Mouse (Mus musculus): ENCODE measurements around the gene Zfp787. TPM values are rescaled to one million over a fixed set of nuclear protein-coding genes. Genes with fewer than 3 reads are reported as not detected.
A peak's percentile ranks its signal among the peaks of the same experiment; 100 is the strongest.
"Not testable (repeated sequence)": the region's sequence is repeated elsewhere in the genome, so short reads cannot be mapped to it uniquely, and the experiment has no call there.

Gene Zfp787
- total and polyA plus RNA-seq, 2 experiments from 2014 or later, result 61.5 to 66.7 TPM

DNA sequence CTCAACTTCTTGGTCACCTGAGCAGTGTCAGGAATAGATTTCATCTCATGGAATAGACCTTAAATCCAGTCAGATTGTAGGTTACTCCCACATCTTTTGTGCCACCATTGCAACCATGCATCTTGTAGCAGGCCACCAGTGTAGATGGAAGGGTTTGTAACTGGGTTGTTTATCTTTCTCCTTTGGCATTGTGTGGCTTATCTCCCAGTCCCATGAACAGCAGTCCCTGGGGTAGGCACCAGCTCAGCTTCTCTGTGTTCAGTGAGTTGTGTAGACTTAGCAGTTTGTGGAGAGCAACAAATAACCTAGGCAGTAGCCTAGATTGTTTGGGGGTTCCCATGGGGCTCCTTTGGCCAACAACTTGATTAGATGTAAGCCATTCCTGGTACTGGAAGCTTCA lies 27.1 kb upstream of the Zfp787 start:
- DNase-seq (ENCODE audit: low spot score) (no peak), ATAC-seq (ENCODE audit: low FRiP score) (no peak)
- Histone ChIP-seq H3K4me3 (ENCODE audit: low read depth, low read length) (no peak overlapping the region), H3K9ac (replicated peaks; ENCODE audit: low read length, poor library complexity, severe bottlenecking) (no peak overlapping the region), H3K36me3 (ENCODE audit: insufficient read depth, low read length) (peaks cover 33% of the 10 kb centered on the region), H3K27ac (ENCODE audit: low read depth, low read length) (no peak overlapping the region), H3K27me3 (ENCODE audit: insufficient read depth, low read length) (no peaks in the 10 kb centered on the region), H3K4me2 (ENCODE audit: low read depth, low read length, poor library complexity, severe bottlenecking) (no peak overlapping the region), H3K9me3 (ENCODE audit: low read length) (no peaks in the 10 kb centered on the region), H3K4me1 (ENCODE audit: insufficient read depth, low read length) (no peaks in the 10 kb centered on the region)
- no peak for TF ChIP-seq CTCF (IDR thresholded peaks at IDR 0.05)

DNA sequence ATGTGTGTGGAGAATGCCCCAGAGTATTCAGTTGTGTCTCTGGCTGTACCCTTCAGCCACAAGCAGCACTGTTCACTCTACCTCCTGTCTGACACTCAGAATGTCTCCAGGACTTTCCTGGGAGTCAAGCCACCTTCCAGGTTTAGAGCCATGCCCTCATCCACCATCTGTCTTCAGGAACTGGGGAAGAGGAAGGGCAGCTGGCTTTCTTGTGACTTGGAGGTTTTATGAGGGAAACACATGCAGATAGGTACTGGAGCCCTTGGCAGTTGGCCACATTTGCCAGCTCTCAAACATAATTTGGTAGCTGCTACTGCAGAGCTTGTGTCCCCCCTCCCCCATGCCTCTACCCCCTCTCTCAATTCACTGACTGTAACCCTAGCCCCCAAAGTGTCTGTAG lies 23.2 kb upstream of the Zfp787 start:
- DNase-seq (ENCODE audit: low spot score) (no peak), ATAC-seq (ENCODE audit: low FRiP score) (no peak)
- Histone ChIP-seq H3K4me2 (ENCODE audit: low read depth, low read length, poor library complexity, severe bottlenecking) (no peak overlapping the region), H3K9ac (replicated peaks; ENCODE audit: low read length, poor library complexity, severe bottlenecking) (no peak overlapping the region), H3K27ac (ENCODE audit: low read depth, low read length) (no peak overlapping the region), H3K4me1 (ENCODE audit: insufficient read depth, low read length) (no peaks in the 10 kb centered on the region), H3K4me3 (ENCODE audit: low read depth, low read length) (no peak overlapping the region), H3K27me3 (ENCODE audit: insufficient read depth, low read length) (no peaks in the 10 kb centered on the region), H3K36me3 (ENCODE audit: insufficient read depth, low read length) (peaks cover 6% of the 10 kb centered on the region), H3K9me3 (ENCODE audit: low read length) (no peaks in the 10 kb centered on the region)
- TF ChIP-seq CTCF (IDR thresholded peaks at IDR 0.05), result no peak

DNA sequence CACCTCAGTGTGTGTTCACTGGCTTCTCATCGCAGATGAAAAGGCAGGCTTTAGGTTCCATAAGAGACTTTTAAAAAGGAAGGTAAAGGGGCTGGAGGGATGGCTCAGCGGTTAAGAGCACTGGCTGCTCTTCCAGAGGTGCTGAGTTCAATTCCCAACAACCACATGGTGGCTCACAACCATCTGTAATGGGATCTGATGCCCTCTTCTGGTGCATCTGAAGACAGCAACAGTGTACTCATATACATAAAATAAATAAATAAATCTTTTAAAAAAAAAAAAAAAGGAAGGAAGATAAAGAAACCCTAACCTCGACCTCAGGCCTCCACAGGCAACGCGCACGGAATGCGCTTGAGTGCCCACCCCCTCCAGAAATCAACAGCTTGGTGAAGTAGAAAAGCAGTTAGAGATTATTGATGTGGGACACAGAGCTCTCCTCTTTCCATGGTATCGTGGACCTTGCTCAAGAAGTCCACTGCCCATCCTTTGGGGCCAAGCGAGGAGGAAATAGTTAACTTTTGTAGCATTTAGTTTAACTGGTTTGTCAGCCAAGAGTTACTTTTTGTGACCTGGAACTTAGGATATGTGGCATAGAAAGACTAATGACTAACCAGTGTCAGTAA lies 18.7 kb upstream of the Zfp787 start:
- not testable (repeated sequence) for H3K27me3 ChIP-seq (ENCODE audit: insufficient read depth, low read length); H3K4me1 ChIP-seq (ENCODE audit: insufficient read depth, low read length); ATAC-seq (ENCODE audit: low FRiP score); H3K36me3 ChIP-seq (ENCODE audit: insufficient read depth, low read length); H3K4me2 ChIP-seq (ENCODE audit: low read depth, low read length, poor library complexity, severe bottlenecking); H3K9me3 ChIP-seq (ENCODE audit: low read length); H3K9ac ChIP-seq (replicated peaks; ENCODE audit: low read length, poor library complexity, severe bottlenecking); DNase-seq (ENCODE audit: low spot score); H3K4me3 ChIP-seq (ENCODE audit: low read depth, low read length); H3K27ac ChIP-seq (ENCODE audit: low read depth, low read length)
- peak; percentile 42 for TF ChIP-seq CTCF (IDR thresholded peaks at IDR 0.05)
- 87% methylated on average over 9 of the region's 9 CpGs for WGBS

DNA sequence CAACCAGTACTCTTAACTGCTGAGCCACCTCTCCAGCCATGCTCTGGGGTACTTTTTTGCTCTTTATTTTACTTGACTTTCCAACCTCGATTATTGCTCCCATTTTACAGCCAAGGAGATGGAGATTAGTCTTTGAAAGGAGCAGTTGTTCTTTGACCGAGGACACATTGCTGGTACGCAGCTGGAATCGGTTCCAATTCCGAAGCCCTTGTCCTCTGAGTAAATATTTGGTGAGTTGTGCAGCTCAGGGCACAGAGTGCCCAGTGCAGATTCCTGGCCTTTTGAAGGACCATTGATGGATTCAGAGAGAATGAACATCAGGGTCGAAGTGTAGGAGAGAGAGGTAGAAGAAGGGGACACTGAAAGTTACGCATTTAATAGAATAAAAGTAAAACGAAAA lies 18.1 kb upstream of the Zfp787 start:
- Histone ChIP-seq H3K9me3 (ENCODE audit: low read length) (no peaks in the 10 kb centered on the region), H3K27ac (ENCODE audit: low read depth, low read length) (no peak overlapping the region), H3K4me3 (ENCODE audit: low read depth, low read length) (no peak overlapping the region), H3K36me3 (ENCODE audit: insufficient read depth, low read length) (no peaks in the 10 kb centered on the region), H3K27me3 (ENCODE audit: insufficient read depth, low read length) (no peaks in the 10 kb centered on the region), H3K9ac (replicated peaks; ENCODE audit: low read length, poor library complexity, severe bottlenecking) (no peak overlapping the region), H3K4me2 (ENCODE audit: low read depth, low read length, poor library complexity, severe bottlenecking) (0 out of 2 replicates have a peak overlapping the region, but pooled peaks have one; percentile 74), H3K4me1 (ENCODE audit: insufficient read depth, low read length) (no peaks in the 10 kb centered on the region)
- ATAC-seq (ENCODE audit: low FRiP score) (no peak), DNase-seq (ENCODE audit: low spot score) (no peak)
- TF ChIP-seq CTCF (IDR thresholded peaks at IDR 0.05), result no peak
- WGBS, result 89% methylated on average over 8 of the region's 8 CpGs

DNA sequence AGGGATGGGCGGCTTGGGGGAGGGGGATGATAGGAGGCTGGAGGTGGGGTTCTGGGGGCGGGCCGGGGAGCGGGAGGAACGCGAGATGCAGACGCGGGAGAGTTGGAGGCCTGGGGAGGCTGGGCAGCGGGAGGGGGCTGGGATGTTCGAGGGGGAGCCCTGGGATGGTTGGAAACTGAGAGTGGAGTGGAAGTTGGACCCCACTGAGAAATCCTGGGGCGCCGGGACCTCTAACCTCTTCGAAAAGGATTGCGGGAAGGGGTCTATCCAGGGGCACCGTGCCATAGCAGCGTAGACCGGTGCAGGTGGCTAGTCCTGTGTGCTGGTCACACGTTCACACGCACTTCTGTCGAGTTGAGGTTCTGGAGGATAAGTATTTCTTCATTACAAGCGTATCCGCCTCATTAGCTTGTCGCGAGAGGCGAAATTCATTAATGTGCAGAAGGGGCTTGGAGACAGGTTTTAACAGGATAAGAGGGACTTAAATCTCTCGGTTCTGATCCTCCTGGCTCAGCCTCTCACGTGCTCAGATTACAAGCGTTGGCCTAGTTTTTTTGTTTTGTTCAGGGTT lies 17.0 kb upstream of the Zfp787 start:
- no peaks in the 10 kb centered on the region for H3K9me3 ChIP-seq (ENCODE audit: low read length)
- no peaks in the 10 kb centered on the region for H3K27me3 ChIP-seq (ENCODE audit: insufficient read depth, low read length)
- no peaks in the 10 kb centered on the region for H3K4me1 ChIP-seq (ENCODE audit: insufficient read depth, low read length)
- TF ChIP-seq CTCF (IDR thresholded peaks at IDR 0.05), result no peak
- ATAC-seq (ENCODE audit: low FRiP score) (peak; percentile 25), DNase-seq (ENCODE audit: low spot score) (no peak)
- H3K4me2 ChIP-seq (ENCODE audit: low read depth, low read length, poor library complexity, severe bottlenecking), result peak overlapping the region; percentile 74
- WGBS, result under 1% methylated on average over 25 of the region's 28 CpGs
- H3K36me3 ChIP-seq (ENCODE audit: insufficient read depth, low read length), result no peaks in the 10 kb centered on the region
- peak overlapping the region; percentile 63 for H3K4me3 ChIP-seq (ENCODE audit: low read depth, low read length)
- H3K9ac ChIP-seq (replicated peaks; ENCODE audit: low read length, poor library complexity, severe bottlenecking), result peak overlapping the region; percentile 72
- H3K27ac ChIP-seq (ENCODE audit: low read depth, low read length), result peak overlapping the region; percentile 76

DNA sequence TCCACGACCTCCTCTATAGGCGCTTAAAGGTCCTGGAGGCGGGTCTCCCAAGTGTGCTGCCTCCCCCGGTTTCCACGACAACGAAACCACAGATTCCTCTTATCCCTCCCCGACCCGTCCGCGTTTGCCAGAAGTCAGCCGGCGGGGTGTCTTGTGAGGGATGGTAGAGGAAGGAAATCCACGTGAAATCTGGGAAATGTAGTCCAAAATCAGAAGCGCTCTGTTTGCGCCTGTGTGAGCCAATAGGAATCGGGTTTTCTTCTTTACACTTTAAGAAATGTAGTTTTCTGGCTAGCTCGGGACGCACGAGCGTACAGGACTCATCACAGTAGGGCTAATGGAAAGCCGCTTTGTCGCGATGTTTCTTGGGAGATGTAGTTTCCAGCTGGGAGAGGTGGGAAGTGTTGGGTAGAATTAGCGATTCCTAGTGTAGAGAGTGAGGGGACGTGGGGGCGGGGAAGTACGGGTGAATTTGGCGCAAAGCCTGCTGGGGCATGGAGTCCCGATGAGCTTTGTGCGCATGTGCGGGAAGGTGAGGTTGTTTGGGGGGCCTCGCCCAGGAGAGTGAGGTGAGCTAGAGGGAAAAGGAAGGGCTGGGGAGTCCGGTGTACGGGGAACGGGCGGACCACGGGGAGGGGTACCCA lies 16.3 kb upstream of the Zfp787 start, which contains the start of gene Zfp444:
Gene Zfp444, plus strand, starts transcription at position 221 of the 644 bp plus-strand sequence.
- Histone ChIP-seq H3K27ac (ENCODE audit: low read depth, low read length) (peak within 1 kb of the TSS; percentile 79), H3K9ac (replicated peaks; ENCODE audit: low read length, poor library complexity, severe bottlenecking) (peak within 1 kb of the TSS; percentile 72), H3K4me1 (ENCODE audit: insufficient read depth, low read length) (no peaks in the 10 kb centered on the region), H3K4me3 (ENCODE audit: low read depth, low read length) (peak within 1 kb of the TSS; percentile 63), H3K36me3 (ENCODE audit: insufficient read depth, low read length) (no peaks in the 10 kb centered on the region), H3K27me3 (ENCODE audit: insufficient read depth, low read length) (no peaks in the 10 kb centered on the region), H3K4me2 (ENCODE audit: low read depth, low read length, poor library complexity, severe bottlenecking) (peak within 1 kb of the TSS; percentile 74), H3K9me3 (ENCODE audit: low read length) (no peaks in the 10 kb centered on the region)
- TF ChIP-seq CTCF (IDR thresholded peaks at IDR 0.05), result no peak
- DNase-seq (ENCODE audit: low spot score) (peak; percentile 100), ATAC-seq (ENCODE audit: low FRiP score) (peak; percentile 95)
- 1% methylated on average over 36 of the region's 37 CpGs for WGBS
